Mouse (Mus musculus) midbrain, embryonic 12.5 days (tissue): ENCODE results near the gene Ptprn. TPM values are rescaled to one million over a fixed set of nuclear protein-coding genes. Genes with fewer than 3 reads are reported as not detected.

ENCODE experiments used
- ATAC-seq: fragments of 200-750 bp; cut with Nextera tagmentation; 2 replicates; pipeline ENCODE4 v1.8.0; 2017; ENCODE audit warnings: low read depth, moderate TSS enrichment, moderate library complexity; ENCODE audit not compliant: low FRiP score
- H3K27ac ChIP-seq: fragments of 300-500 bp; sonication (generic); replicated peaks from 2 replicates; pipeline ENCODE4 v1.5.1; 2016; ENCODE audit warnings: mild to moderate bottlenecking
- H3K27me3 ChIP-seq: fragments of 300-500 bp; sonication (generic); 2 replicates; pipeline ENCODE4 v1.6.1; 2016; ENCODE audit warnings: mild to moderate bottlenecking
- H3K36me3 ChIP-seq: fragments of 300-500 bp; sonication (generic); 2 replicates; pipeline ENCODE4 v1.6.1; 2016
- H3K4me1 ChIP-seq: fragments of 300-500 bp; sonication (generic); 2 replicates; pipeline ENCODE4 v1.6.1; 2016
- H3K4me2 ChIP-seq: fragments of 300-500 bp; sonication (generic); replicated peaks from 2 replicates; pipeline ENCODE4 v1.6.1; 2016; ENCODE audit warnings: mild to moderate bottlenecking, moderate library complexity
- H3K4me3 ChIP-seq: fragments of 300-500 bp; sonication (generic); 2 replicates; pipeline ENCODE4 v1.5.1; 2016; ENCODE audit warnings: mild to moderate bottlenecking
- H3K9ac ChIP-seq: fragments of 300-500 bp; sonication (generic); replicated peaks from 2 replicates; pipeline ENCODE4 v1.6.1; 2016; ENCODE audit warnings: mild to moderate bottlenecking, moderate library complexity
- H3K9me3 ChIP-seq: fragments of 300-500 bp; sonication (generic); 2 replicates; pipeline ENCODE4 v1.6.1; 2016; ENCODE audit warnings: mild to moderate bottlenecking
- WGBS: fragments of 180-500 bp; shearing (Covaris S2); methylation state at CpG from one replicate; pipeline ENCODE4 v1.1.7; 2016; 5-methylcytosine and 5-hydroxymethylcytosine counted together
- polyA plus RNA-seq: library from polyadenylated mRNA; unstranded; fragments of >200 nt; fragmentation: Nextera tagmentation; extraction: Ambion mirVana; gene quantifications from 2 replicates; pipeline ENCODE4 v1.2.1, GENCODE M21; 2016

Gene Ptprn
- 9.3 and 12.1 TPM in 2 replicates for polyA plus RNA-seq

DNA sequence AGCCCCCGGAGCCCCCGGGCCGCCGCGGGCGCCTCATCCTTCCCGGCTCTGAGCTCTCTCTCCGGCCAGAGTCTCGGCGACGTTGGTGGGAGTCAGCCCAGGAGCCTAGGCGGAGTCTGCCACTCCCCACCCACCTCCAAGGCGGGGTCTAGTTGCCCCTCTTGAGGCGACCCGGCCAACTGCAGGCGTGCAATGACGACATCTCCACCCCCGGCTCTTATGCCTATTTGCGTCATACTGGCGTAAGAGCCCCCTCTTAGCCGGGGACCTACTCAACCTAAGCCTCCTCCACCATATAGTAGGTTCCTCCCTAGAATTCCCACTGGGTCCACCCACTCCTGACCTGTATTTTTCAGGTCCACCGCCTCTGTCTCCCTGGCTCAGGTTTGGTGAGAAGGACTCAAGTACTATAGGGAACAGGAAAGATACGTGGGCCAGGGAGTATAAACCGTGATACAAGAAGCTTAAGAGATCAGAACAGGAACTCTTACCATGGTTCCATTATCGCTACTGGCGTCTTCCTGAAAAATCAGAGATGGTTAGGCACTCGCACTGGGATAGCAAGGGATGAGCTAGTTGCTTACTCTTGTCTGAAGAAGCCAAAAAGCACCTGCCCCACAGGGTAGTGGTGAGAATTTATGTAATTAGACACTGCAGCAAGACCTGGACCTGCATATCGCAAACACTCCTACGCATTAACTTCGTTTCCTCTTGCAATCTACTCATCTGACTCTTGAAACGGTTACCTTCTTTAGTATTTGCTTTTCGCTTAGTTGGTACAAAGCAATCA is at the start of gene Ptprn:
Gene Ptprn, minus strand, starts transcription at position 412 of the 790 bp plus-strand sequence.
- peaks cover 14% of the 10 kb centered on the region; the same call in 1 of the 2 replicates for H3K4me1 ChIP-seq
- peak within 1 kb of the TSS; percentile 53 for H3K9ac ChIP-seq
- ATAC-seq, result peak; percentile 80
- peak within 1 kb of the TSS; percentile 65 for H3K4me2 ChIP-seq
- peaks cover 64% of the 10 kb centered on the region for H3K27me3 ChIP-seq
- H3K9me3 ChIP-seq, result no peaks in the 10 kb centered on the region
- H3K4me3 ChIP-seq, result peak within 1 kb of the TSS; percentile 50
- no peaks in the 10 kb centered on the region for H3K36me3 ChIP-seq
- no peak within 1 kb of the TSS for H3K27ac ChIP-seq
- 11% methylated on average over 32 of the region's 32 CpGs for WGBS

DNA sequence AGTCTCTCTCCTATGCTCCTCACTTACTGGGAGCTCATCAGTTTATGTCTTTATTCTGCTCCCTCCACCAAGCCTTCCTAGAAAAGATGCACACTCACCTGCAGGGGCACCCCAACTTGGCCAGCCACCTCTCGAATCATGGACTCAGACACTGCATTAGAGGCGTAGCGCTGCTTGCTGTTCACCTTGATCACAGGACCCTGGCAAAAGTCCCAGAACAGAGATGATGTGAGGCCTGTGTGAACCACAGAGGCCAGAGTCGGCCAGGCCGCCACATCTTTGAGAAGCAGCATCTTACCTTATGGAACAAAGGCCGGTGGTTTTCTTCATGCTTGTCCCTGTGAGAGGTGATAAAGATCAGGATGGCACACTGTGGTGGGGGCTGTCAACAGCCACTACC is 47.4 kb upstream of the Ptprn start:
- no peaks in the 10 kb centered on the region for H3K27me3 ChIP-seq
- no peaks in the 10 kb centered on the region for H3K9me3 ChIP-seq
- no peak overlapping the region for H3K4me3 ChIP-seq
- no peak for ATAC-seq
- H3K4me2 ChIP-seq, result no peak overlapping the region
- no peak overlapping the region for H3K27ac ChIP-seq
- 96% methylated on average over 6 of the region's 6 CpGs for WGBS
- H3K9ac ChIP-seq, result no peak overlapping the region
- peaks cover 81% of the 10 kb centered on the region for H3K36me3 ChIP-seq
- H3K4me1 ChIP-seq, result peaks cover 8% of the 10 kb centered on the region

- Histone ChIP-seq H3K4me2 (no peak overlapping the region), H3K27ac (no peak overlapping the region), H3K4me1 (no peaks in the 10 kb centered on the region), H3K4me3 (no peak overlapping the region), H3K27me3 (no peaks in the 10 kb centered on the region), H3K36me3 (peaks cover 26% of the 10 kb centered on the region), H3K9me3 (no peaks in the 10 kb centered on the region), H3K9ac (no peak overlapping the region)
- WGBS, result 83% methylated on average over 2 of the region's 2 CpGs
- ATAC-seq, result no peak
Measured at GRCm38 (mm10) chr1:75304662-75305061, 40.4 kb upstream of the Ptprn start.

DNA sequence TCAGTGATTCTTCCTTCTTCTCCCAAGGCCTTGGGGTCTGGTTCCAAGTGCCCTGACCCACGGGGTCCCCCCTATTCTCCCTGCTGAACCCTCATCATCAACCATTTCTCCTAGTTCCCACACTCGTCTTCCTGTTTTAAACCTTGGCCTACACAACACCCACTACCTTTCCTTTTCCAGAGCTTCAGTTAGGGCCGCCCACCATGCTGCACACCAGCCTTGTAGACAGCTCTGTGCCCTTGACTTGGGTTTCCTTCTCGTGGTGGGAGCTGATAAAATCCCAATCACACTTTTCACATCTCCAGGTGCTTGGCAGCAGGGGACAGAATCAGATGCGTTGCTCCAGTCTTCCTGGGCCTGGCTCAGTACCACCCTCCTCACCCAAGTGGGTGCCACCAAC is 30.0 kb upstream of the Ptprn start:
- WGBS, result 80% methylated on average over 5 of the region's 5 CpGs
- H3K9me3 ChIP-seq, result no peaks in the 10 kb centered on the region
- no peaks in the 10 kb centered on the region for H3K36me3 ChIP-seq
- ATAC-seq, result no peak
- H3K4me2 ChIP-seq, result no peak overlapping the region
- no peak overlapping the region for H3K27ac ChIP-seq
- H3K4me1 ChIP-seq, result peaks cover 12% of the 10 kb centered on the region
- H3K9ac ChIP-seq, result no peak overlapping the region
- H3K27me3 ChIP-seq, result no peaks in the 10 kb centered on the region
- H3K4me3 ChIP-seq, result no peak overlapping the region

DNA sequence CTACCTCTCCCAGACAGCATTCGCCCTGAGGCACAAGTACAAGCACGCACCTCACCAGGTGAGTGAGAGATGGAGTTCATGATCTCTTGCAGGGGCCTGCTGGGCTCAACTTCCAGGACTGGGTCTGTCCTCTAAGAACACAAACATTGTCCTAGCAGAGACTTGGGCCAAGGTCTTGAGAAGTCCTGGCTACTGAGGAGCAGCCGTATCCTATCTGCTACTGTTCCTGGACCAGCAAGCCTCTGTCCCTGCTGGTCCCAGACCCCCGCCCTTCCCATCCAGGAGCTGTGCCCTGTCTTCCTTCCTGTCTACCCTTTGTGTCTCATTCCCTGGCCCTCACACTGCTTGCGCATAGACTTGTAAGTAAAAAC is 29.0 kb upstream of the Ptprn start:
- H3K36me3 ChIP-seq, result no peaks in the 10 kb centered on the region
- no peak overlapping the region for H3K4me2 ChIP-seq
- ATAC-seq, result no peak
- no peak overlapping the region for H3K4me3 ChIP-seq
- peaks cover 22% of the 10 kb centered on the region for H3K4me1 ChIP-seq
- H3K27me3 ChIP-seq, result no peaks in the 10 kb centered on the region; the same call in 1 of the 2 replicates
- WGBS, result 85% methylated on average over 5 of the region's 5 CpGs
- no peak overlapping the region; the same call in 1 of the 2 replicates for H3K27ac ChIP-seq
- H3K9me3 ChIP-seq, result no peaks in the 10 kb centered on the region
- H3K9ac ChIP-seq, result no peak overlapping the region

- Histone ChIP-seq H3K27ac (no peak overlapping the region; the same call in 1 of the 2 replicates), H3K9me3 (no peaks in the 10 kb centered on the region), H3K27me3 (no peaks in the 10 kb centered on the region; the same call in 1 of the 2 replicates), H3K4me1 (peaks cover 27% of the 10 kb centered on the region), H3K9ac (no peak overlapping the region), H3K4me2 (no peak overlapping the region), H3K36me3 (no peaks in the 10 kb centered on the region), H3K4me3 (no peak overlapping the region)
- 59% methylated on average over 12 of the region's 12 CpGs for WGBS
- ATAC-seq, result no peak
Measured at GRCm38 (mm10) chr1:75292476-75293330, 28.4 kb upstream of the Ptprn start.

- Histone ChIP-seq H3K27ac (no peak overlapping the region), H3K27me3 (no peaks in the 10 kb centered on the region; the same call in 1 of the 2 replicates), H3K9ac (no peak overlapping the region), H3K9me3 (no peaks in the 10 kb centered on the region), H3K4me1 (peaks cover 27% of the 10 kb centered on the region), H3K36me3 (no peaks in the 10 kb centered on the region), H3K4me3 (no peak overlapping the region), H3K4me2 (no peak overlapping the region)
- WGBS, result 87% methylated on average over 8 of the region's 8 CpGs
- ATAC-seq, result no peak
Measured at GRCm38 (mm10) chr1:75291321-75291720, 27.0 kb upstream of the Ptprn start.

DNA sequence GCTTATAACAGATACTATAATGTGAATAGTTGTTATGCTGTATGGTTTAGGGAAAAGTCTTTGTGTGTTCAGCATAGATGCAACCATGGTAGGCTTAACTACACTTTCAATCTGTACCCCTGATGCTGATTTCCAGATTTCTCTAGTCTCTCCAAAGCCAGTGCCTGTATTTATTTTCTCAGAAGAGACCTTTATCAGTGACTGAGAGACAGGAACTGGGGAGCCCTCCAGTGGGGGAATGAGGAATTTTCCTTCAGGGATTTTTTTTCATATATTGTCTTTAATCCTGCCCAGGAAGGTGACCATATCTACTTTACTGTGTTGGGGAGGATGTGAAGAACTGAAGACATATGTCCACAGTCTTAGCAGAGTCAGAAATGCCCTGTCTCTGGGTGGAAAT is 26.3 kb upstream of the Ptprn start:
- Histone ChIP-seq H3K27ac (peak overlapping the region; percentile 89), H3K4me1 (peaks cover 27% of the 10 kb centered on the region), H3K36me3 (no peaks in the 10 kb centered on the region), H3K27me3 (no peaks in the 10 kb centered on the region; the same call in 1 of the 2 replicates), H3K9ac (no peak overlapping the region), H3K4me2 (no peak overlapping the region), H3K9me3 (no peaks in the 10 kb centered on the region), H3K4me3 (no peak overlapping the region)
- ATAC-seq, result no peak

GRCm38 (mm10) chr1:75289888-75290431 is 25.7 kb upstream of the Ptprn start:
- Histone ChIP-seq H3K4me1 (peaks cover 27% of the 10 kb centered on the region), H3K4me3 (no peak overlapping the region), H3K9me3 (no peaks in the 10 kb centered on the region), H3K9ac (no peak overlapping the region), H3K4me2 (0 out of 2 replicates have a peak overlapping the region, but pooled peaks have one; percentile 18), H3K27me3 (no peaks in the 10 kb centered on the region; the same call in 1 of the 2 replicates), H3K27ac (peak overlapping the region; percentile 89), H3K36me3 (no peaks in the 10 kb centered on the region)
- no peak for ATAC-seq
- WGBS, result 35% methylated on average over 8 of the region's 8 CpGs

DNA sequence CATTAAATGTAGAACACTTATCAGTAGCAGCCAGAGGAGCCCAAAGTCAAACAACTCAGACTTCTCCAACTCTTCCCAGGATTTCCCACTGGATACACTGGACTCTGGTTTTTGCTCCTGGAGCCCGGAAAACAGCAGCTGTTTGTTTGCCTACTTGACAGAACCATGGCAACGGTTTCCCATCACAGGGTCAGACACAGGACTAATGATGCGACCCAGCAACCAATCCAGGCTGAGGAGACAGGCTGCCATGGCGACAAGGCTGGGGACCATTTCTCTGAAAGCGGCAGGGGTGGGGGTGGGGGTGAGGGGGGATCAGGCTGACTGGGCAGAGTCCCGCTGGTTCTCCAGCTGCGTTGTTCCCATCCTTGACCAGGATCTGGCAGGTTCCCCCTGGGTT is 25.1 kb upstream of the Ptprn start:
- no peaks in the 10 kb centered on the region for H3K36me3 ChIP-seq
- peak overlapping the region; percentile 89 for H3K27ac ChIP-seq
- no peaks in the 10 kb centered on the region for H3K9me3 ChIP-seq
- 2% methylated on average over 7 of the region's 7 CpGs for WGBS
- peak; percentile 94 for ATAC-seq
- H3K4me1 ChIP-seq, result peaks cover 27% of the 10 kb centered on the region
- H3K27me3 ChIP-seq, result no peaks in the 10 kb centered on the region; the same call in 1 of the 2 replicates
- no peak overlapping the region for H3K9ac ChIP-seq
- peak overlapping the region; percentile 29 for H3K4me2 ChIP-seq
- H3K4me3 ChIP-seq, result no peak overlapping the region

GRCm38 (mm10) chr1:75284911-75285310 is 20.6 kb upstream of the Ptprn start:
- no peaks in the 10 kb centered on the region; the same call in 1 of the 2 replicates for H3K27me3 ChIP-seq
- H3K36me3 ChIP-seq, result no peaks in the 10 kb centered on the region
- no peak overlapping the region for H3K27ac ChIP-seq
- ATAC-seq, result no peak
- H3K9me3 ChIP-seq, result no peaks in the 10 kb centered on the region
- peaks cover 21% of the 10 kb centered on the region for H3K4me1 ChIP-seq
- WGBS, result 89% methylated on average over 7 of the region's 7 CpGs
- no peak overlapping the region for H3K9ac ChIP-seq
- H3K4me2 ChIP-seq, result no peak overlapping the region
- no peak overlapping the region for H3K4me3 ChIP-seq

GRCm38 (mm10) chr1:75283017-75283416 is 18.7 kb upstream of the Ptprn start:
- H3K4me1 ChIP-seq, result peaks cover 2% of the 10 kb centered on the region
- no peak overlapping the region for H3K4me2 ChIP-seq
- no peak overlapping the region for H3K27ac ChIP-seq
- WGBS, result 77% methylated on average over 5 of the region's 5 CpGs
- no peak overlapping the region for H3K9ac ChIP-seq
- no peak overlapping the region for H3K4me3 ChIP-seq
- ATAC-seq, result no peak
- H3K36me3 ChIP-seq, result no peaks in the 10 kb centered on the region
- peaks cover 12% of the 10 kb centered on the region for H3K27me3 ChIP-seq
- H3K9me3 ChIP-seq, result no peaks in the 10 kb centered on the region
